In genomic region chr4:129134799-129135585, GRCm38 (mm10) we compare ENCODE assay signal across 8 mouse cellular contexts. TPM values are rescaled to one million over a fixed set of nuclear protein-coding genes. Genes with fewer than 3 reads are reported as not detected.
DNase-seq lines count a peak whose midpoint lies in the region; ATAC-seq lines count a peak whose summit lies in the region.

No protein-coding gene starts in this region.

- H3K27ac ChIP-seq in intestine, embryonic 15.5 days = no peak overlapping the region
- no peak overlapping the region for H3K27ac ChIP-seq in liver, embryonic 16.5 days (ENCODE audit: low read length)
- H3K27ac ChIP-seq in neural tube, embryonic 11.5 days (ENCODE audit: low read depth, low read length) = 0 out of 2 replicates have a peak overlapping the region, but pooled peaks have one; percentile 23

- ATAC-seq in intestine, embryonic 15.5 days = peak; percentile 41; the same call in 1 of the 2 replicates
- no peak for ATAC-seq in liver, embryonic 16.5 days (ENCODE audit: low read depth)
- ATAC-seq in neural tube, embryonic 11.5 days (ENCODE audit: insufficient read depth, low FRiP score, low TSS enrichment) = peak; percentile 71

- H3K36me3 ChIP-seq in intestine, embryonic 15.5 days = no peaks in the 10 kb centered on the region
- H3K36me3 ChIP-seq in liver, embryonic 16.5 days (ENCODE audit: control insufficient read depth, insufficient read depth) = no peaks in the 10 kb centered on the region
- no peaks in the 10 kb centered on the region; the same call in 1 of the 2 replicates for H3K36me3 ChIP-seq in neural tube, embryonic 11.5 days (ENCODE audit: control insufficient read depth, insufficient read depth, low read length)

- H3K9me3 ChIP-seq in intestine, embryonic 15.5 days = no peaks in the 10 kb centered on the region
- no peaks in the 10 kb centered on the region for H3K9me3 ChIP-seq in liver, embryonic 16.5 days (replicated peaks; ENCODE audit: control insufficient read depth, low read length)
- H3K9me3 ChIP-seq in neural tube, embryonic 11.5 days (ENCODE audit: control insufficient read depth, low read length) = no peaks in the 10 kb centered on the region

- H3K4me2 ChIP-seq in intestine, embryonic 15.5 days (replicated peaks) = peak overlapping the region; percentile 51
- H3K4me2 ChIP-seq in liver, embryonic 16.5 days (ENCODE audit: low read depth, low read length) = peak overlapping the region; percentile 22; the same call in 1 of the 2 replicates
- peak overlapping the region; percentile 96 for H3K4me2 ChIP-seq in neural tube, embryonic 11.5 days (ENCODE audit: low read depth)

- 14% methylated on average over 15 of the region's 15 CpGs for WGBS in intestine, embryonic 15.5 days
- 7% methylated on average over 15 of the region's 15 CpGs for WGBS in liver, embryonic 16.5 days (ENCODE audit: insufficient replicate concordance)
- WGBS in neural tube, embryonic 11.5 days = 7% methylated on average over 15 of the region's 15 CpGs

- peaks cover 20% of the 10 kb centered on the region for H3K27me3 ChIP-seq in intestine, embryonic 15.5 days (replicated peaks)
- peaks cover 64% of the 10 kb centered on the region for H3K27me3 ChIP-seq in liver, embryonic 16.5 days (ENCODE audit: control insufficient read depth, insufficient read depth, low read depth, low read length)
- 0 out of 2 replicates have a peak, but pooled peaks cover 3% of the 10 kb centered on the region for H3K27me3 ChIP-seq in neural tube, embryonic 11.5 days (ENCODE audit: control insufficient read depth, insufficient read depth, low read length)

- H3K4me1 ChIP-seq in intestine, embryonic 15.5 days (replicated peaks) = peaks cover 27% of the 10 kb centered on the region
- peaks cover 39% of the 10 kb centered on the region for H3K4me1 ChIP-seq in liver, embryonic 16.5 days (ENCODE audit: control insufficient read depth, low read depth, low read length)
- peaks cover 18% of the 10 kb centered on the region for H3K4me1 ChIP-seq in neural tube, embryonic 11.5 days (ENCODE audit: control insufficient read depth, insufficient read depth, low read length)

- peak; percentile 70 for DNase-seq in A20 (ENCODE audit: low read depth, low spot score)
- DNase-seq in T-cell, adult 2 months (ENCODE audit: low spot score) = peak; percentile 59
- peak; percentile 88 for DNase-seq in cerebellum, postnatal 36 days
- DNase-seq in gastrocnemius, postnatal 25 days = peak; percentile 42
- peak; percentile 92 for DNase-seq in neural tube, embryonic 11.5 days (ENCODE audit: low spot score)
- DNase-seq in thymus, postnatal 14 days = peak; percentile 81

- H3K9ac ChIP-seq in intestine, embryonic 15.5 days = 0 out of 2 replicates have a peak overlapping the region, but pooled peaks have one; percentile 16
- no peak overlapping the region for H3K9ac ChIP-seq in liver, embryonic 16.5 days (ENCODE audit: low read depth, low read length)
- H3K9ac ChIP-seq in neural tube, embryonic 11.5 days (ENCODE audit: low read length) = peak overlapping the region; percentile 37

- no peak overlapping the region for H3K4me3 ChIP-seq in intestine, embryonic 15.5 days (replicated peaks)
- no peak overlapping the region for H3K4me3 ChIP-seq in liver, embryonic 16.5 days (ENCODE audit: low read depth, low read length)
- H3K4me3 ChIP-seq in neural tube, embryonic 11.5 days (ENCODE audit: low read depth, low read length) = peak overlapping the region; percentile 28

RNA-seq across cellular contexts. Expression of gene Fndc5, which starts 1.8 kb away (rescaled TPM):
- total RNA-seq in gastrocnemius, postnatal 25 days (2021) = 10 to 100 TPM; 71.5 to 93.0 TPM
- 2.7 and 2.9 TPM in 2 replicates for polyA plus RNA-seq in intestine, embryonic 15.5 days (2015; fragmentation: Nextera tagmentation; extraction: Ambion mirVana)
- 0.44 and 0.71 TPM in 2 replicates for polyA plus RNA-seq in liver, embryonic 16.5 days (2015; fragmentation: Nextera tagmentation; extraction: Ambion mirVana)
- polyA plus RNA-seq in neural tube, embryonic 11.5 days (2014; fragmentation: Nextera tagmentation; extraction: Ambion mirVana) = 23.5 and 26.2 TPM in 2 replicates

RNA-seq across cellular contexts. Expression of gene Hpca, which starts 13.2 kb away (rescaled TPM):
- total RNA-seq in gastrocnemius, postnatal 25 days (2021) = not detected
- polyA plus RNA-seq in intestine, embryonic 15.5 days (2015; fragmentation: Nextera tagmentation; extraction: Ambion mirVana) = 4.1 and 5.2 TPM in 2 replicates
- 0.27 and 0.37 TPM in 2 replicates for polyA plus RNA-seq in liver, embryonic 16.5 days (2015; fragmentation: Nextera tagmentation; extraction: Ambion mirVana)
- polyA plus RNA-seq in neural tube, embryonic 11.5 days (2014; fragmentation: Nextera tagmentation; extraction: Ambion mirVana) = 7.2 and 8.9 TPM in 2 replicates

RNA-seq across cellular contexts. Expression of gene Tmem54, which starts 29.6 kb away (rescaled TPM):
- not detected for total RNA-seq in gastrocnemius, postnatal 25 days (2021)
- polyA plus RNA-seq in intestine, embryonic 15.5 days (2015; fragmentation: Nextera tagmentation; extraction: Ambion mirVana) = 90.0 and 106 TPM in 2 replicates
- 0.58 and 1.7 TPM in 2 replicates for polyA plus RNA-seq in liver, embryonic 16.5 days (2015; fragmentation: Nextera tagmentation; extraction: Ambion mirVana)
- polyA plus RNA-seq in neural tube, embryonic 11.5 days (2014; fragmentation: Nextera tagmentation; extraction: Ambion mirVana) = 1.5 TPM in 2 replicates

RNA-seq across cellular contexts. Expression of gene S100pbp, which starts 54.5 kb away (rescaled TPM):
- 1 to 10 TPM; 3.5 to 4.0 TPM for total RNA-seq in gastrocnemius, postnatal 25 days (2021)
- polyA plus RNA-seq in intestine, embryonic 15.5 days (2015; fragmentation: Nextera tagmentation; extraction: Ambion mirVana) = 12.5 and 14.5 TPM in 2 replicates
- 6.1 and 6.3 TPM in 2 replicates for polyA plus RNA-seq in liver, embryonic 16.5 days (2015; fragmentation: Nextera tagmentation; extraction: Ambion mirVana)
- 21.3 and 21.5 TPM in 2 replicates for polyA plus RNA-seq in neural tube, embryonic 11.5 days (2014; fragmentation: Nextera tagmentation; extraction: Ambion mirVana)

RNA-seq across cellular contexts. Expression of gene Yars, which starts 54.6 kb away (rescaled TPM):
- total RNA-seq in gastrocnemius, postnatal 25 days (2021) = 10 to 100 TPM; 31.7 to 34.2 TPM
- 94.2 and 97.2 TPM in 2 replicates for polyA plus RNA-seq in intestine, embryonic 15.5 days (2015; fragmentation: Nextera tagmentation; extraction: Ambion mirVana)
- polyA plus RNA-seq in liver, embryonic 16.5 days (2015; fragmentation: Nextera tagmentation; extraction: Ambion mirVana) = 56.4 and 61.8 TPM in 2 replicates
- polyA plus RNA-seq in neural tube, embryonic 11.5 days (2014; fragmentation: Nextera tagmentation; extraction: Ambion mirVana) = 103 and 115 TPM in 2 replicates

Comparison
In these comparisons a context has a peak if more than half of its experiments do, and no peak if none do; other contexts are left out.
1. DNase-seq: peak in every context shown above with its lines; median percentile 92 in neural tube, embryonic 11.5 days; 88 in cerebellum, postnatal 36 days; 81 in thymus, postnatal 14 days; 70 in A20; 59 in T-cell, adult 2 months; 42 in gastrocnemius, postnatal 25 days.
2. H3K4me2 ChIP-seq: peak in every context shown above with its lines; median percentile 96 in neural tube, embryonic 11.5 days; 51 in intestine, embryonic 15.5 days; 22 in liver, embryonic 16.5 days.
3. RNA of gene Tmem54, which starts 29.6 kb away (polyA plus RNA-seq): 90.0 to 106 TPM in intestine, embryonic 15.5 days; 0.58 to 1.7 TPM in liver, embryonic 16.5 days and 1.5 TPM in neural tube, embryonic 11.5 days; every median in the first group is over 10 times any median in the second.